Mouse (Mus musculus) intestine, postnatal 0 days (tissue): ENCODE results near the gene Slc35d1. TPM values are rescaled to one million over a fixed set of nuclear protein-coding genes. Genes with fewer than 3 reads are reported as not detected.
A peak's percentile ranks its signal among the peaks of the same experiment; 100 is the strongest.

Source experiments
- ATAC-seq: fragments of 200-750 bp; cut with Nextera tagmentation; 2 replicates; pipeline ENCODE4 v1.8.0; 2017; ENCODE audit warnings: mild to moderate bottlenecking, moderate TSS enrichment, moderate library complexity
- H3K27ac ChIP-seq: fragments of 300-500 bp; sonication (generic); 2 replicates; pipeline ENCODE4 v1.5.1; 2014; ENCODE audit warnings: mild to moderate bottlenecking, low read depth, low read length, moderate library complexity
- H3K27me3 ChIP-seq: fragments of 300-500 bp; sonication (generic); replicated peaks from 2 replicates; pipeline ENCODE4 v1.6.1; 2014; ENCODE audit warnings: low read length, mixed read lengths; ENCODE audit not compliant: control insufficient read depth, insufficient read depth
- H3K36me3 ChIP-seq: fragments of 300-500 bp; sonication (generic); 2 replicates; pipeline ENCODE4 v1.6.1; 2014; ENCODE audit warnings: mild to moderate bottlenecking, moderate library complexity; ENCODE audit not compliant: control insufficient read depth, insufficient read depth
- H3K4me1 ChIP-seq: fragments of 300-500 bp; sonication (generic); replicated peaks from 2 replicates; pipeline ENCODE4 v1.6.1; 2014; ENCODE audit warnings: antibody characterized with exemption, low read length, mixed read lengths; ENCODE audit not compliant: control insufficient read depth, insufficient read depth
- H3K4me2 ChIP-seq: fragments of 300-500 bp; sonication (generic); replicated peaks from 2 replicates; pipeline ENCODE4 v1.6.1; 2014; ENCODE audit warnings: low read depth, mild to moderate bottlenecking, moderate library complexity
- H3K4me3 ChIP-seq: fragments of 300-500 bp; sonication (generic); 2 replicates; pipeline ENCODE4 v1.5.1; 2014; ENCODE audit warnings: low read depth, low read length
- H3K9ac ChIP-seq: fragments of 300-500 bp; sonication (generic); 2 replicates; pipeline ENCODE4 v1.6.1; 2014; ENCODE audit warnings: mild to moderate bottlenecking, low read depth, low read length
- H3K9me3 ChIP-seq: fragments of 300-500 bp; sonication (generic); 2 replicates; pipeline ENCODE4 v1.6.1; 2016; ENCODE audit warnings: mixed run types; ENCODE audit not compliant: control insufficient read depth
- CTCF ChIP-seq: sonication (generic); IDR thresholded peaks from 2 replicates; pipeline ENCODE4 v1.5.1; 2016; ENCODE audit warnings: low read depth, mild to moderate bottlenecking, control low read depth, antibody characterized with exemption, moderate library complexity
- WGBS: fragments of 180-500 bp; shearing (Covaris S2); extraction: QIAGEN DNeasy Blood & Tissue Kit; methylation state at CpG from one replicate; pipeline ENCODE4 v1.1.7; 2014; 5-methylcytosine and 5-hydroxymethylcytosine counted together
- polyA plus RNA-seq: library from polyadenylated mRNA; unstranded; fragments of >200 nt; fragmentation: Nextera tagmentation; extraction: Ambion mirVana; gene quantifications from 2 replicates; pipeline ENCODE4 v1.2.1, GENCODE M21; 2015

Slc35d1 gene
- polyA plus RNA-seq, 1 experiment from 2014 or later: 10.5 TPM

DNA sequence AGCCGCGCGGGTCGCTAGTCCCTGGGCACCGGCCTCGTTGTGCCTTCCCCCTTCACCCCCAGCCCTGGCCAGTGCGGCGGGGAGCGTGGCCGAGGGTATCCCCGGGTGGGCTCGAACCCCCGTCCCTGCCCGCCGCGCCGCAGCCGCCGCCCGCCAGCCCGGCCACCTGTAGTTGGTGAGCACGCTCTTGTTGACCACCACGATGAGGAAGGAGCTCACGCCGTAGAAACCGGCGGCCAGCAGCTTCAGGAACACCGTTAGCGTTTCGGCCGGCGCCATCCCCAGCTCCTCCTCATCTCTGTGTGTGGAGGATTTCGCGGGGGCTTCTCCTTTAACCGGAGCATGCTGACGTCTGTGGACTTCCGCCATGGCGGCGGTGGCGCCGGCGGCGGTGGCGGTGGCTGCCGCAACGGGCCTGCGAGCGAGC, 453 bp downstream of the Slc35d1 start:
- no peaks in the 10 kb centered on the region for H3K27me3 ChIP-seq
- peak; percentile 53; the same call in 1 of the 2 replicates for ATAC-seq
- H3K4me1 ChIP-seq: no peaks in the 10 kb centered on the region
- 0% methylated on average over 48 of the region's 48 CpGs for WGBS
- peaks cover 7% of the 10 kb centered on the region for H3K36me3 ChIP-seq
- peak overlapping the region; percentile 97 for H3K9ac ChIP-seq
- H3K4me2 ChIP-seq: peak overlapping the region; percentile 93
- H3K27ac ChIP-seq: peak overlapping the region; percentile 96
- peak overlapping the region; percentile 98 for H3K4me3 ChIP-seq
- no peaks in the 10 kb centered on the region for H3K9me3 ChIP-seq
- TF ChIP-seq CTCF: no peak

- peak overlapping the region; percentile 96 for H3K27ac ChIP-seq
- peak overlapping the region; percentile 97 for H3K9ac ChIP-seq
- ATAC-seq: no peak
- H3K36me3 ChIP-seq: peaks cover 12% of the 10 kb centered on the region
- peak overlapping the region; percentile 98 for H3K4me3 ChIP-seq
- H3K4me1 ChIP-seq: no peaks in the 10 kb centered on the region
- 2% methylated on average over 30 of the region's 30 CpGs for WGBS
- no peaks in the 10 kb centered on the region for H3K27me3 ChIP-seq
- H3K9me3 ChIP-seq: no peaks in the 10 kb centered on the region
- TF ChIP-seq CTCF: no peak
- peak overlapping the region; percentile 93 for H3K4me2 ChIP-seq
Measured at GRCm38 (mm10) chr4:103213859-103214497, 986 bp downstream of the Slc35d1 start.

- ATAC-seq: no peak
- Histone ChIP-seq H3K9ac (no peak overlapping the region), H3K4me1 (no peaks in the 10 kb centered on the region), H3K27me3 (no peaks in the 10 kb centered on the region), H3K4me2 (no peak overlapping the region), H3K4me3 (no peak overlapping the region), H3K27ac (no peak overlapping the region), H3K9me3 (no peaks in the 10 kb centered on the region), H3K36me3 (peaks cover 42% of the 10 kb centered on the region)
- 90% methylated on average over 1 of the region's 1 CpGs for WGBS
- no peak for TF ChIP-seq CTCF
Measured at GRCm38 (mm10) chr4:103208553-103208952, 6.4 kb downstream of the Slc35d1 start.

DNA sequence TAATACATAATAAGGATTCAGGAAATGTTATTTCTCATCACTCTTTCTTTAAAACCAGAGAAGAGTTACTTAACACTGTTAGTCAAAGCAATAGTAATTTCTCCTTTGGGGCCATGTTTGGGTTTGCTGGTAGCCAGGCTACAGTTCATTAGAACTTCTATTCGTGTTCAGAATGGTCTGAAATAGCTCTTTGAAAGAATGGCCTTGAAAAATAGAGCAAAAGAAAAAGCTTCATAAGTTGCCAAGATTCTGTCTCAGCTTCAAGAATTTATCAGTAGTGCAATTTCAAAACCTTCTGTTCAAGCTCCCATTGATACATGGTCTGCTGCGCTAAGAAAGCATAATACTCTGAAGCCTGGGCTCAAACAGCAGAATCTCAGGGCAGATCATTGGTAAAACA, 11.3 kb downstream of the Slc35d1 start:
- no peak overlapping the region for H3K27ac ChIP-seq
- no peak for TF ChIP-seq CTCF
- H3K9me3 ChIP-seq: no peaks in the 10 kb centered on the region
- WGBS: 81% methylated on average over 2 of the region's 2 CpGs
- no peak overlapping the region for H3K9ac ChIP-seq
- H3K4me2 ChIP-seq: no peak overlapping the region
- ATAC-seq: no peak
- H3K4me1 ChIP-seq: no peaks in the 10 kb centered on the region
- no peak overlapping the region for H3K4me3 ChIP-seq
- H3K27me3 ChIP-seq: no peaks in the 10 kb centered on the region
- peaks cover 44% of the 10 kb centered on the region for H3K36me3 ChIP-seq

GRCm38 (mm10) chr4:103200046-103200445, 14.9 kb downstream of the Slc35d1 start:
- ATAC-seq: no peak
- H3K9me3 ChIP-seq: no peaks in the 10 kb centered on the region
- no peaks in the 10 kb centered on the region for H3K4me1 ChIP-seq
- no peaks in the 10 kb centered on the region for H3K27me3 ChIP-seq
- no peak overlapping the region for H3K4me2 ChIP-seq
- WGBS: 88% methylated on average over 1 of the region's 1 CpGs
- peaks cover 43% of the 10 kb centered on the region for H3K36me3 ChIP-seq
- no peak overlapping the region for H3K4me3 ChIP-seq
- no peak for TF ChIP-seq CTCF
- no peak overlapping the region for H3K9ac ChIP-seq
- H3K27ac ChIP-seq: no peak overlapping the region

DNA sequence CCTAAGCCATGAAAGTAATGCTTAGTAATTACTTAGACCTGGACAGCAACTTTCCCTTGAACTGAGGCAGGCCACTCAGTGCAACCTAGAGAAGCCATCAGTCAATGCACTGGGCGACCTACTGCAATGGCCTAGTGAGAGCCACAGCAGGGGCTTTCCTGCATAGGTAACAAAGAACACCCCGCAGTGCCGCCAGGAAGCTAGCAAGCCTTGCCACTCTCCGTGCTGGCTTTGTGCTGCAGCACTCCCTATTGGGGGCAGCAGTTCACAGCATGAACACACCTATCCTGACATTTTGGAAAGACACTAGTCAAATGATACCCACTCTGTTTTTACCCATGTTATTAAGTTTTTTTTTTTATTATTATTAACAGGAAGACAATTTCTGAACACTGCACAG, 15.9 kb downstream of the Slc35d1 start:
- Histone ChIP-seq H3K4me1 (no peaks in the 10 kb centered on the region), H3K27ac (no peak overlapping the region), H3K4me3 (no peak overlapping the region), H3K9ac (no peak overlapping the region), H3K9me3 (no peaks in the 10 kb centered on the region), H3K4me2 (no peak overlapping the region), H3K36me3 (peaks cover 45% of the 10 kb centered on the region), H3K27me3 (no peaks in the 10 kb centered on the region)
- peak; percentile 15; the same call in 1 of the 2 replicates for TF ChIP-seq CTCF
- 56% methylated on average over 4 of the region's 4 CpGs for WGBS
- no peak for ATAC-seq
